Comparison of ENCODE assay signal across 8 mouse cellular contexts in genomic region chr10:120130621-120131020, GRCm38 (mm10). TPM values are rescaled to one million over a fixed set of nuclear protein-coding genes. Genes with fewer than 3 reads are reported as not detected.
DNase-seq lines count a peak whose midpoint lies in the region; ATAC-seq and TF ChIP-seq lines count a peak whose summit lies in the region.

No protein-coding gene starts in this region.

- TF ChIP-seq CTCF in cortical plate, adult 2 months (IDR thresholded peaks at IDR 0.05; ENCODE audit: extremely low read depth, insufficient read depth, low read length): peak; percentile 47

- ATAC-seq in liver, embryonic 11.5 days (replicated peaks; ENCODE audit: low FRiP score): no peak

- no peak overlapping the region for H3K27ac ChIP-seq in liver, embryonic 11.5 days (ENCODE audit: low read depth, low read length)
- H3K27ac ChIP-seq in cortical plate, adult 2 months (ENCODE audit: insufficient read depth, low read length): no peak overlapping the region

- no peaks in the 10 kb centered on the region for H3K36me3 ChIP-seq in liver, embryonic 11.5 days (ENCODE audit: control insufficient read depth, insufficient read depth, low read length)

- H3K27me3 ChIP-seq in liver, embryonic 11.5 days (replicated peaks; ENCODE audit: control insufficient read depth, insufficient read depth, low read length): no peaks in the 10 kb centered on the region

- no peak overlapping the region for H3K4me2 ChIP-seq in liver, embryonic 11.5 days

- peak; percentile 62 for DNase-seq in adrenal gland, postnatal 10 days
- DNase-seq in adrenal gland, adult 8-10 months: no peak
- DNase-seq in liver: peak; percentile 59
- DNase-seq in liver, embryonic 11.5 days (ENCODE audit: low spot score): no peak
- peak; percentile 70 to 72 for DNase-seq in kidney, postnatal 4 days
- peak; percentile 39 for DNase-seq in lung, postnatal 14 days
- DNase-seq in spleen, postnatal 10 days (ENCODE audit: low spot score in 2 of 2): peak; percentile 13 to 65

- no peaks in the 10 kb centered on the region for H3K9me3 ChIP-seq in liver, embryonic 11.5 days (ENCODE audit: control insufficient read depth, low read length)

- no peaks in the 10 kb centered on the region for H3K4me1 ChIP-seq in liver, embryonic 11.5 days (replicated peaks; ENCODE audit: control insufficient read depth, insufficient read depth, low read length)
- no peaks in the 10 kb centered on the region for H3K4me1 ChIP-seq in cortical plate, adult 2 months (ENCODE audit: control insufficient read depth, insufficient read depth, low read length)

- H3K9ac ChIP-seq in liver, embryonic 11.5 days (ENCODE audit: low read depth, low read length): no peak overlapping the region

- no peak for TF ChIP-seq POLR2A in cortical plate, adult 2 months (IDR thresholded peaks at IDR 0.05; ENCODE audit: extremely low read depth, insufficient read depth, low read length)

- WGBS in liver, embryonic 11.5 days: 58% methylated on average over 16 of the region's 16 CpGs

- no peak overlapping the region for H3K4me3 ChIP-seq in liver, embryonic 11.5 days (ENCODE audit: low read depth, low read length)
- no peak overlapping the region for H3K4me3 ChIP-seq in cortical plate, adult 2 months (ENCODE audit: insufficient read depth, low read length)

RNA-seq across cellular contexts. Expression of gene Helb, which starts 17.8 kb away (rescaled TPM):
- 10 to 100 TPM; 10.2 to 13.5 TPM for total RNA-seq in adrenal gland, postnatal 10 days (2021)
- 10 to 100 TPM in 3 of 4 experiments, 1 to 10 TPM in 1; 8.1 to 11.3 (median 10.6) TPM for total RNA-seq in adrenal gland, adult 8-10 months (2022)
- 12.1 and 12.5 TPM in 2 replicates for polyA plus RNA-seq in liver, embryonic 11.5 days (2014; fragmentation: Nextera tagmentation; extraction: Ambion mirVana)
- polyA plus RNA-seq in cortical plate, adult 2 months (2012; rRNA removed): 3.9 and 6.2 TPM in 2 replicates

Comparison
In these comparisons a context has a peak if more than half of its experiments do, and no peak if none do; other contexts are left out.
1. DNase-seq: peak in adrenal gland, postnatal 10 days (single experiment), liver (single experiment), kidney, postnatal 4 days (2 of 2), lung, postnatal 14 days (single experiment) and spleen, postnatal 10 days (2 of 2); none in adrenal gland, adult 8-10 months (single experiment) and liver, embryonic 11.5 days (single experiment).